Mouse (Mus musculus): ENCODE results near the gene Epm2aip1.

DNA sequence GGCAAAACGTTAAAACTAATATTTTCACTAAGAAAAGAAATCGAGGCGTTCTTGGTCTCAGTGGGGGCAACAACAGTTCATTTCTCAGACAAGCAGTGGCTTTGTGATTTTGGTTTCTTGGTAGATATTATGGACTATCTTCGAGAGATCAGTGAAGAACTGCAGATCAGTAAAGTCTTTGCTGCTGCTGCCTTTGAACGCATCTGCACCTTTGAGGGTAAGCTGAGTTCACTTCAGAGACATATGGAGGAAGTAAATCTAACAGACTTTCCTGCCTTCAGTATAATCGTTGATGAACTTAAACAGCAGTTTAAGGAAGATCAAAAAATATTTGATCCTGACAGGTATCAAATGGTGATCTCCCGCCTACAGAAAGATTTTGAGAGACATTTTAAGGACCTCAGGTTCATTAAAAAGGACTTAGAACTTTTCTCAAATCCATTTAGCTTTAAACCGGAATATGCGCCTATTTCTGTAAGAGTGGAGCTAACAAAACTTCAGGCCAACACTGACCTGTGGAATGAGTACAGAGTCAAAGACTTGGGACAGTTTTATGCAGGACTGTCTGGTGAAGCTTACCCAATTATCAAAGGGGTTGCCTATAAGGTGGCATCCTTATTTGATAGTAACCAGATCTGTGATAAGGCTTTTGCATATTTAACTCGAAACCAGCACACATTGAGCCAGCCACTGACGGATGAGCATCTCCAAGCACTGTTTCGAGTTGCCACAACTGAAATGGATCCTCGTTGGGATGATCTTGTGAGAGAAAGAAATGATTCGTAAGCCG, 1.5 kb downstream of the Epm2aip1 start:
- TF ChIP-seq MAFK (IDR thresholded peaks at IDR 0.05; ENCODE audit: insufficient read depth, low read depth, low read length) = no peak
- TF ChIP-seq ZC3H11A (IDR thresholded peaks at IDR 0.05; ENCODE audit: borderline replicate concordance, low read depth, low read length) = no peak
- TF ChIP-seq CHD2 (IDR thresholded peaks at IDR 0.05; ENCODE audit: low read depth, low read length) = no peak

All from ES-E14 (cell line).